In genomic region chr5:149917374-149917773, GRCm38 (mm10) we compare ENCODE assay signal across 11 mouse cellular contexts.
A peak's percentile ranks its signal among the peaks of the same experiment; 100 is the strongest.
DNase-seq lines count a peak whose midpoint lies in the region; ATAC-seq and TF ChIP-seq lines count a peak whose summit lies in the region.
"Had no signal": no experiment of that assay in that cellular context is flagged by ENCODE, and none has a peak within 500 bp of the region (broad histone marks: within the 10 kb centered on the region; RNA-seq: fewer than 3 reads in every experiment).

No protein-coding gene starts in this region.

- H3K27me3 ChIP-seq in kidney, postnatal 0 days (ENCODE audit: insufficient read depth, low read length) = no peaks in the 10 kb centered on the region
- no peaks in the 10 kb centered on the region for H3K27me3 ChIP-seq in E14TG2a.4 (ENCODE audit: insufficient read depth, low read length)
- H3K27me3 ChIP-seq: limb, embryonic 13.5 days; stomach, embryonic 15.5 days had no signal

- H3K4me3 ChIP-seq in kidney, postnatal 0 days (replicated peaks; ENCODE audit: low read depth, low read length) = no peak overlapping the region
- H3K4me3 ChIP-seq in E14TG2a.4 (replicated peaks; ENCODE audit: low read length) = no peak overlapping the region
- H3K4me3 ChIP-seq: limb, embryonic 13.5 days; stomach, embryonic 15.5 days had no signal

- no peak for ATAC-seq in kidney, postnatal 0 days (replicated peaks; ENCODE audit: low FRiP score, low read depth)

- 34% methylated on average over 3 of the region's 3 CpGs for WGBS in kidney, postnatal 0 days

- peak; percentile 18 for DNase-seq in adrenal gland, postnatal 25 days
- DNase-seq in adrenal gland, postnatal 4 days (ENCODE audit: low spot score in 2 of 2) = no peak
- DNase-seq in kidney, postnatal 0 days (ENCODE audit: low spot score) = peak; percentile 33
- no peak for DNase-seq in kidney, adult 11 months
- peak; percentile 24 for DNase-seq in embryo, embryonic 9.5 days (ENCODE audit: extremely low spot score)
- no peak for DNase-seq in layer of hippocampus, postnatal 14 days (ENCODE audit: low spot score in 2 of 2)
- no peak for DNase-seq in urinary bladder, postnatal 4 days (ENCODE audit: low spot score in 2 of 2)
- DNase-seq: cerebellum, adult 9-11 months had no signal

- H3K9me3 ChIP-seq in kidney, postnatal 0 days (replicated peaks; ENCODE audit: low read length) = no peaks in the 10 kb centered on the region
- H3K9me3 ChIP-seq in E14TG2a.4 (ENCODE audit: low read length) = peaks cover 7% of the 10 kb centered on the region
- H3K9me3 ChIP-seq: limb, embryonic 13.5 days; stomach, embryonic 15.5 days had no signal

- H3K4me2 ChIP-seq in kidney, postnatal 0 days (ENCODE audit: low read length) = no peak overlapping the region
- H3K4me2 ChIP-seq: limb, embryonic 13.5 days; stomach, embryonic 15.5 days had no signal

- no peak overlapping the region for H3K9ac ChIP-seq in kidney, postnatal 0 days (ENCODE audit: low read depth, low read length)
- H3K9ac ChIP-seq: limb, embryonic 13.5 days; stomach, embryonic 15.5 days had no signal

- H3K27ac ChIP-seq in kidney, postnatal 0 days = no peak overlapping the region
- H3K27ac ChIP-seq: limb, embryonic 13.5 days; stomach, embryonic 15.5 days had no signal

- TF ChIP-seq CTCF in kidney, postnatal 0 days (IDR thresholded peaks at IDR 0.05; ENCODE audit: low read depth) = peak; percentile 66
- TF ChIP-seq CTCF in E14TG2a.4 (conservative IDR thresholded peaks at IDR 0.05; ENCODE audit: low read length) = peak; percentile 33

- H3K4me1 ChIP-seq in kidney, postnatal 0 days (replicated peaks; ENCODE audit: insufficient read depth, low read length) = no peaks in the 10 kb centered on the region
- H3K4me1 ChIP-seq in E14TG2a.4 (replicated peaks; ENCODE audit: low read depth, low read length) = no peaks in the 10 kb centered on the region
- H3K4me1 ChIP-seq: limb, embryonic 13.5 days; stomach, embryonic 15.5 days had no signal

- no peaks in the 10 kb centered on the region for H3K36me3 ChIP-seq in kidney, postnatal 0 days (ENCODE audit: insufficient read depth, low read length)
- H3K36me3 ChIP-seq in E14TG2a.4 (ENCODE audit: insufficient read depth, low read length) = no peaks in the 10 kb centered on the region
- H3K36me3 ChIP-seq: limb, embryonic 13.5 days; stomach, embryonic 15.5 days had no signal

Comparison
In these comparisons a context has a peak if more than half of its experiments do, and no peak if none do; other contexts are left out.
1. DNase-seq: peak in adrenal gland, postnatal 25 days (single experiment), kidney, postnatal 0 days (single experiment) and embryo, embryonic 9.5 days (single experiment); none in adrenal gland, postnatal 4 days (0 of 2), kidney, adult 11 months (single experiment), layer of hippocampus, postnatal 14 days (0 of 2) and urinary bladder, postnatal 4 days (0 of 2).